Mouse (Mus musculus) brain, embryonic 14.5 days (tissue): Measurements from ENCODE around the gene Hist1h2bb. TPM values are rescaled to one million over a fixed set of nuclear protein-coding genes. Genes with fewer than 3 reads are reported as not detected.
A peak's percentile ranks its signal among the peaks of the same experiment; 100 is the strongest.

Source experiments
- DNase-seq: peaks from one replicate; pipeline ENCODE4 v3.0.0-alpha.2; 2011; ENCODE audit warnings: low read depth
- CTCF ChIP-seq: fragments of 200-500 bp; IDR thresholded peaks from 2 replicates; pipeline ENCODE4 v1.5.1; 2012; ENCODE audit warnings: inconsistent platforms, mild to moderate bottlenecking, moderate library complexity, borderline replicate concordance; ENCODE audit not compliant: insufficient read depth, insufficient read length; ENCODE audit errors: extremely low read depth
- POLR2A ChIP-seq: fragments of 200-500 bp; IDR thresholded peaks from 2 replicates; pipeline ENCODE4 v1.6.1; 2012; ENCODE audit warnings: mild to moderate bottlenecking, inconsistent platforms, borderline replicate concordance; ENCODE audit not compliant: poor library complexity, insufficient read depth, insufficient read length, severe bottlenecking; ENCODE audit errors: extremely low read depth
- polyA plus RNA-seq: library from polyadenylated mRNA; depleted of rRNA; stranded (reverse); fragments of >200 nt; gene quantifications from 2 replicates; pipeline ENCODE4 v1.2.3, GENCODE M21; 2012; rRNA removed

Hist1h2bb gene
- polyA plus RNA-seq, 1 experiment, result 17.5 TPM

DNA sequence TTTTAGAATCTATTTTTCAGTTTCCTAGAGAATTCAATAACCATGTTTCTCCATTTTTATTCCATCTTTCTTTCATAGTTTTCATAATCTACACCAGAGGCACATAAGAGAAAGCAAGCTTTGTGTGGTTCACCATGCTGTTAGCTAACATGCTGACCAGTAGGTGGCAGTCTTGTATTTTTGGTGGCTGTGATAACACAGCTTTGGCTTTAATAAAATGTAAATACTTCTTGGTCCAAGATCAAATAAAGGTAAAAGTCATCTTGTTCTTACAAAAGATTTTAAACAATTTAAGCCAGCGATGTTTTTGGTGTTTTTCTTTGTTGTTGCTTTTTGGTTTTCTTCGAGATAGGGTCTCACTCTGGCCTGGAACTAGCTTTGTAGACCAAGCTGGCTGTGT, 46.0 kb downstream of the Hist1h2bb start:
- peak; percentile 86 for DNase-seq
- no peak for TF ChIP-seq POLR2A
- peak; percentile 73; the same call in 1 of the 2 replicates for TF ChIP-seq CTCF

Other genes starting within 250 kb of the Hist1h2bb start
- gene Hist1h4h, start 215.7 kb upstream of the Hist1h2bb start, polyA plus RNA-seq, result 23.3 and 31.7 TPM in 2 replicates
- gene Hist1h2af, start 212.8 kb upstream of the Hist1h2bb start, polyA plus RNA-seq, result 474 and 536 TPM in 2 replicates
- 25.5 and 42.1 TPM in 2 replicates for gene Hist1h3g, start 211.3 kb upstream of the Hist1h2bb start, polyA plus RNA-seq
- 4.4 and 4.7 TPM in 2 replicates for gene Hist1h2bh, start 203.3 kb upstream of the Hist1h2bb start, polyA plus RNA-seq
- 4.5 and 5.5 TPM in 2 replicates for gene Hist1h3f, start 202.7 kb upstream of the Hist1h2bb start, polyA plus RNA-seq
- 17.2 and 25.6 TPM in 2 replicates for gene Hist1h4f, start 195.1 kb upstream of the Hist1h2bb start, polyA plus RNA-seq
- 0.39 and 0.51 TPM in 2 replicates for gene Hist1h1d, start 193.5 kb upstream of the Hist1h2bb start, polyA plus RNA-seq
- gene Hist1h3e, start 184.4 kb upstream of the Hist1h2bb start, polyA plus RNA-seq, result 34.2 and 40.6 TPM in 2 replicates
- gene Hist1h2ae, start 175.5 kb upstream of the Hist1h2bb start, polyA plus RNA-seq, result 17.9 and 18.0 TPM in 2 replicates
- 44.4 and 68.0 TPM in 2 replicates for gene Hist1h2bg, start 175.3 kb upstream of the Hist1h2bb start, polyA plus RNA-seq
- 15.0 and 21.6 TPM in 2 replicates for gene Hist1h2bf, start 172.5 kb upstream of the Hist1h2bb start, polyA plus RNA-seq
- 7.2 and 13.6 TPM in 2 replicates for gene Hist1h2ad, start 172.4 kb upstream of the Hist1h2bb start, polyA plus RNA-seq
- 21.8 and 24.7 TPM in 2 replicates for gene Hist1h3d, start 171.0 kb upstream of the Hist1h2bb start, polyA plus RNA-seq
- 6.5 and 18.7 TPM in 2 replicates for gene Hist1h4d, start 165.1 kb upstream of the Hist1h2bb start, polyA plus RNA-seq
- 3.5 TPM in 2 replicates for gene Hist1h2be, start 125.6 kb upstream of the Hist1h2bb start, polyA plus RNA-seq
- gene Hist1h1e, start 124.2 kb upstream of the Hist1h2bb start, polyA plus RNA-seq, result 5.8 and 7.8 TPM in 2 replicates
- gene Hist1h2ac, start 62.8 kb upstream of the Hist1h2bb start, polyA plus RNA-seq, result 1.7 and 1.8 TPM in 2 replicates
- gene Hist1h2bc, start 62.5 kb upstream of the Hist1h2bb start, polyA plus RNA-seq, result 32.0 and 48.5 TPM in 2 replicates
- gene Hist1h1t, start 50.9 kb upstream of the Hist1h2bb start, polyA plus RNA-seq, result 0.08 TPM in 1 of 2 replicates, not detected in the other
- gene Hist1h4c, start 48.3 kb upstream of the Hist1h2bb start, polyA plus RNA-seq, result 4.6 and 11.6 TPM in 2 replicates
- 1.7 and 2.3 TPM in 2 replicates for gene Hfe, start 35.9 kb upstream of the Hist1h2bb start, polyA plus RNA-seq
- 12.1 and 16.0 TPM in 2 replicates for gene Hist1h1c, start 7.9 kb upstream of the Hist1h2bb start, polyA plus RNA-seq
- 30.4 and 54.0 TPM in 2 replicates for gene Hist1h3c, start 1.1 kb upstream of the Hist1h2bb start, polyA plus RNA-seq
- 34.0 and 49.9 TPM in 2 replicates for gene Hist1h2ab, start 4.4 kb downstream of the Hist1h2bb start, polyA plus RNA-seq
- gene Hist1h3b, start 5.5 kb downstream of the Hist1h2bb start, polyA plus RNA-seq, result 49.2 and 55.6 TPM in 2 replicates
- gene Hist1h4b, start 10.3 kb downstream of the Hist1h2bb start, polyA plus RNA-seq, result 17.9 and 20.4 TPM in 2 replicates
- 11.6 and 33.9 TPM in 2 replicates for gene Hist1h4a, start 14.5 kb downstream of the Hist1h2bb start, polyA plus RNA-seq
- 22.8 and 41.9 TPM in 2 replicates for gene Hist1h3a, start 15.7 kb downstream of the Hist1h2bb start, polyA plus RNA-seq
- gene Hist1h1a, start 16.9 kb downstream of the Hist1h2bb start, polyA plus RNA-seq, result 3.8 and 4.0 TPM in 2 replicates
- gene Trim38, start 23.2 kb downstream of the Hist1h2bb start, polyA plus RNA-seq, result not detected in 2 replicates
- gene Slc17a2, start 60.3 kb downstream of the Hist1h2bb start, polyA plus RNA-seq, result not detected in 2 replicates
- not detected in 2 replicates for gene Slc17a3, start 92.7 kb downstream of the Hist1h2bb start, polyA plus RNA-seq
- gene Slc17a1, start 121.0 kb downstream of the Hist1h2bb start, polyA plus RNA-seq, result not detected in 2 replicates
- not detected in 2 replicates for gene Slc17a4, start 168.3 kb downstream of the Hist1h2bb start, polyA plus RNA-seq
- not detected in 2 replicates for gene Hist1h2ba, start 187.4 kb downstream of the Hist1h2bb start, polyA plus RNA-seq
- not detected in 2 replicates for gene Hist1h2aa, start 187.7 kb downstream of the Hist1h2bb start, polyA plus RNA-seq
- 1.3 and 1.7 TPM in 2 replicates for gene Scgn, start 244.5 kb downstream of the Hist1h2bb start, polyA plus RNA-seq